Mouse (Mus musculus) neural tube, embryonic 13.5 days (tissue): ENCODE results near the gene Dpf3. TPM values are rescaled to one million over a fixed set of nuclear protein-coding genes. Genes with fewer than 3 reads are reported as not detected.

ENCODE experiments used
- ATAC-seq: fragments of 200-750 bp; cut with Nextera tagmentation; 2 replicates; pipeline ENCODE4 v1.8.0; 2017; ENCODE audit warnings: low read depth, mild to moderate bottlenecking, moderate TSS enrichment, moderate library complexity
- H3K27ac ChIP-seq: fragments of 300-500 bp; sonication (generic); replicated peaks from 2 replicates; pipeline ENCODE4 v1.5.1; 2015; ENCODE audit warnings: moderate library complexity, mild to moderate bottlenecking, inconsistent platforms
- H3K27me3 ChIP-seq: fragments of 300-500 bp; sonication (generic); 2 replicates; pipeline ENCODE4 v1.6.1; 2015; ENCODE audit warnings: mild to moderate bottlenecking, inconsistent platforms
- H3K36me3 ChIP-seq: fragments of 300-500 bp; sonication (generic); 2 replicates; pipeline ENCODE4 v1.6.1; 2015; ENCODE audit warnings: mild to moderate bottlenecking, inconsistent platforms
- H3K4me1 ChIP-seq: fragments of 300-500 bp; sonication (generic); replicated peaks from 2 replicates; pipeline ENCODE4 v1.6.1; 2015; ENCODE audit warnings: inconsistent platforms
- H3K4me2 ChIP-seq: fragments of 300-500 bp; sonication (generic); 2 replicates; pipeline ENCODE4 v1.6.1; 2015; ENCODE audit warnings: inconsistent platforms, mild to moderate bottlenecking, moderate library complexity
- H3K4me3 ChIP-seq: fragments of 300-500 bp; sonication (generic); 2 replicates; pipeline ENCODE4 v1.5.1; 2015; ENCODE audit warnings: mild to moderate bottlenecking, inconsistent platforms
- H3K9ac ChIP-seq: fragments of 300-500 bp; sonication (generic); 2 replicates; pipeline ENCODE4 v1.6.1; 2015; ENCODE audit warnings: moderate library complexity, mild to moderate bottlenecking, inconsistent platforms
- H3K9me3 ChIP-seq: fragments of 300-500 bp; sonication (generic); 2 replicates; pipeline ENCODE4 v1.6.1; 2016; ENCODE audit warnings: inconsistent platforms
- WGBS: fragments of 180-500 bp; shearing (Covaris S2); methylation state at CpG from one replicate; pipeline ENCODE4 v1.1.7; 2015; 5-methylcytosine and 5-hydroxymethylcytosine counted together
- polyA plus RNA-seq: library from polyadenylated mRNA; unstranded; fragments of >200 nt; fragmentation: Nextera tagmentation; extraction: Ambion mirVana; gene quantifications from 2 replicates; pipeline ENCODE4 v1.2.1, GENCODE M21; 2015

Dpf3 gene
- polyA plus RNA-seq, 1 experiment from 2014 or later: 21.7 TPM

- no peak for ATAC-seq
- no peak overlapping the region for H3K4me2 ChIP-seq
- H3K9ac ChIP-seq: no peak overlapping the region
- H3K4me1 ChIP-seq: peaks cover 10% of the 10 kb centered on the region
- no peak overlapping the region for H3K27ac ChIP-seq
- H3K4me3 ChIP-seq: no peak overlapping the region
- H3K9me3 ChIP-seq: no peaks in the 10 kb centered on the region
- H3K36me3 ChIP-seq: no peaks in the 10 kb centered on the region
- H3K27me3 ChIP-seq: no peaks in the 10 kb centered on the region
- 79% methylated on average over 3 of the region's 3 CpGs for WGBS
Measured at GRCm38 (mm10) chr12:83348246-83348645, 139.3 kb downstream of the Dpf3 start.

- 71% methylated on average over 4 of the region's 4 CpGs for WGBS
- Histone ChIP-seq H3K9ac (no peak overlapping the region), H3K4me2 (no peak overlapping the region), H3K36me3 (no peaks in the 10 kb centered on the region), H3K27ac (peak overlapping the region; percentile 7; the same call in 1 of the 2 replicates), H3K4me1 (peaks cover 41% of the 10 kb centered on the region), H3K9me3 (no peaks in the 10 kb centered on the region), H3K4me3 (no peak overlapping the region), H3K27me3 (no peaks in the 10 kb centered on the region)
- 0 out of 2 replicates have a peak, but pooled peaks have one; percentile 5 for ATAC-seq
Measured at GRCm38 (mm10) chr12:83342875-83343185, 144.7 kb downstream of the Dpf3 start.

- Histone ChIP-seq H3K4me1 (peaks cover 47% of the 10 kb centered on the region), H3K4me2 (no peak overlapping the region), H3K27me3 (no peaks in the 10 kb centered on the region), H3K9ac (no peak overlapping the region), H3K27ac (peak overlapping the region; percentile 7), H3K4me3 (no peak overlapping the region), H3K9me3 (no peaks in the 10 kb centered on the region), H3K36me3 (no peaks in the 10 kb centered on the region)
- WGBS: 57% methylated on average over 15 of the region's 15 CpGs
- peak; percentile 41; the same call in 1 of the 2 replicates for ATAC-seq
Measured at GRCm38 (mm10) chr12:83342035-83342874, 145.3 kb downstream of the Dpf3 start.

- Histone ChIP-seq H3K4me1 (peaks cover 59% of the 10 kb centered on the region), H3K4me2 (no peak overlapping the region), H3K9me3 (no peaks in the 10 kb centered on the region), H3K27me3 (no peaks in the 10 kb centered on the region), H3K27ac (no peak overlapping the region), H3K9ac (no peak overlapping the region), H3K4me3 (no peak overlapping the region), H3K36me3 (no peaks in the 10 kb centered on the region)
- ATAC-seq: no peak
- 73% methylated on average over 4 of the region's 4 CpGs for WGBS
Measured at GRCm38 (mm10) chr12:83340960-83341359, 146.6 kb downstream of the Dpf3 start.

- Histone ChIP-seq H3K4me1 (peaks cover 65% of the 10 kb centered on the region), H3K9ac (no peak overlapping the region), H3K9me3 (no peaks in the 10 kb centered on the region), H3K36me3 (no peaks in the 10 kb centered on the region), H3K4me2 (no peak overlapping the region), H3K4me3 (no peak overlapping the region), H3K27ac (peak overlapping the region; percentile 85), H3K27me3 (no peaks in the 10 kb centered on the region)
- 92% methylated on average over 1 of the region's 1 CpGs for WGBS
- no peak for ATAC-seq
Measured at GRCm38 (mm10) chr12:83338345-83338744, 149.2 kb downstream of the Dpf3 start.

- Histone ChIP-seq H3K36me3 (no peaks in the 10 kb centered on the region), H3K9me3 (no peaks in the 10 kb centered on the region), H3K27ac (peak overlapping the region; percentile 85), H3K4me1 (peaks cover 60% of the 10 kb centered on the region), H3K9ac (0 out of 2 replicates have a peak overlapping the region, but pooled peaks have one; percentile 45), H3K4me3 (no peak overlapping the region), H3K27me3 (no peaks in the 10 kb centered on the region), H3K4me2 (peak overlapping the region; percentile 40)
- 0 out of 2 replicates have a peak, but pooled peaks have one; percentile 20 for ATAC-seq
- 16% methylated on average over 7 of the region's 7 CpGs for WGBS
Measured at GRCm38 (mm10) chr12:83337776-83338149, 149.8 kb downstream of the Dpf3 start.

- peak; percentile 74; the same call in 1 of the 2 replicates for ATAC-seq
- Histone ChIP-seq H3K9ac (peak overlapping the region; percentile 45; the same call in 1 of the 2 replicates), H3K4me2 (peak overlapping the region; percentile 40), H3K4me3 (no peak overlapping the region), H3K27ac (peak overlapping the region; percentile 85), H3K36me3 (no peaks in the 10 kb centered on the region), H3K9me3 (no peaks in the 10 kb centered on the region), H3K27me3 (no peaks in the 10 kb centered on the region), H3K4me1 (peaks cover 55% of the 10 kb centered on the region)
- 12% methylated on average over 13 of the region's 13 CpGs for WGBS
Measured at GRCm38 (mm10) chr12:83337077-83337775, 150.3 kb downstream of the Dpf3 start.

GRCm38 (mm10) chr12:83330056-83330455, 157.5 kb downstream of the Dpf3 start:
- H3K9ac ChIP-seq: no peak overlapping the region
- no peak overlapping the region for H3K4me3 ChIP-seq
- WGBS: 83% methylated on average over 7 of the region's 7 CpGs
- no peak overlapping the region for H3K27ac ChIP-seq
- ATAC-seq: no peak
- H3K9me3 ChIP-seq: no peaks in the 10 kb centered on the region
- no peaks in the 10 kb centered on the region for H3K36me3 ChIP-seq
- H3K4me2 ChIP-seq: no peak overlapping the region
- H3K27me3 ChIP-seq: no peaks in the 10 kb centered on the region
- peaks cover 14% of the 10 kb centered on the region for H3K4me1 ChIP-seq

GRCm38 (mm10) chr12:83328899-83329298, 158.6 kb downstream of the Dpf3 start:
- H3K9ac ChIP-seq: no peak overlapping the region
- H3K27ac ChIP-seq: no peak overlapping the region
- WGBS: 65% methylated on average over 13 of the region's 13 CpGs
- no peak overlapping the region for H3K4me2 ChIP-seq
- no peaks in the 10 kb centered on the region for H3K36me3 ChIP-seq
- no peak overlapping the region for H3K4me3 ChIP-seq
- peak; percentile 32; the same call in 1 of the 2 replicates for ATAC-seq
- H3K27me3 ChIP-seq: no peaks in the 10 kb centered on the region
- no peaks in the 10 kb centered on the region for H3K9me3 ChIP-seq
- peaks cover 14% of the 10 kb centered on the region for H3K4me1 ChIP-seq

- ATAC-seq: no peak
- WGBS: 68% methylated on average over 4 of the region's 4 CpGs
- no peaks in the 10 kb centered on the region for H3K36me3 ChIP-seq
- no peak overlapping the region for H3K9ac ChIP-seq
- H3K4me2 ChIP-seq: no peak overlapping the region
- no peaks in the 10 kb centered on the region for H3K27me3 ChIP-seq
- peaks cover 14% of the 10 kb centered on the region for H3K4me1 ChIP-seq
- H3K27ac ChIP-seq: no peak overlapping the region
- H3K4me3 ChIP-seq: no peak overlapping the region
- no peaks in the 10 kb centered on the region for H3K9me3 ChIP-seq
Measured at GRCm38 (mm10) chr12:83328491-83328890, 159.0 kb downstream of the Dpf3 start.

- H3K36me3 ChIP-seq: no peaks in the 10 kb centered on the region
- ATAC-seq: no peak
- no peaks in the 10 kb centered on the region for H3K27me3 ChIP-seq
- no peak overlapping the region for H3K27ac ChIP-seq
- 86% methylated on average over 1 of the region's 1 CpGs for WGBS
- no peak overlapping the region for H3K4me3 ChIP-seq
- H3K9ac ChIP-seq: no peak overlapping the region
- H3K4me2 ChIP-seq: no peak overlapping the region
- no peaks in the 10 kb centered on the region for H3K9me3 ChIP-seq
- H3K4me1 ChIP-seq: peaks cover 14% of the 10 kb centered on the region
Measured at GRCm38 (mm10) chr12:83327451-83327850, 160.1 kb downstream of the Dpf3 start.

- Histone ChIP-seq H3K27ac (no peak overlapping the region), H3K36me3 (no peaks in the 10 kb centered on the region), H3K4me1 (peaks cover 14% of the 10 kb centered on the region), H3K9me3 (no peaks in the 10 kb centered on the region), H3K9ac (no peak overlapping the region), H3K4me3 (no peak overlapping the region), H3K4me2 (no peak overlapping the region), H3K27me3 (no peaks in the 10 kb centered on the region)
- no peak for ATAC-seq
- 78% methylated on average over 3 of the region's 3 CpGs for WGBS
Measured at GRCm38 (mm10) chr12:83320725-83321124, 166.8 kb downstream of the Dpf3 start.
